Mouse (Mus musculus) olfactory bulb, adult 2 months (tissue): Measurements from ENCODE around the gene Hist1h4k.
"Not testable (repeated sequence)": the region's sequence is repeated elsewhere in the genome, so short reads cannot be mapped to it uniquely, and the experiment has no call there.

ENCODE experiments used
- CTCF ChIP-seq: fragments of 200-500 bp; IDR thresholded peaks from 2 replicates; pipeline ENCODE4 v1.5.1; 2012; ENCODE audit warnings: low read depth, mild to moderate bottlenecking, low read length, moderate library complexity; ENCODE audit not compliant: insufficient read depth
- POLR2A ChIP-seq: fragments of 200-500 bp; IDR thresholded peaks from 2 replicates; pipeline ENCODE4 v1.6.1; 2012; ENCODE audit warnings: mild to moderate bottlenecking, low read depth, low read length, moderate library complexity; ENCODE audit not compliant: insufficient read depth

DNA sequence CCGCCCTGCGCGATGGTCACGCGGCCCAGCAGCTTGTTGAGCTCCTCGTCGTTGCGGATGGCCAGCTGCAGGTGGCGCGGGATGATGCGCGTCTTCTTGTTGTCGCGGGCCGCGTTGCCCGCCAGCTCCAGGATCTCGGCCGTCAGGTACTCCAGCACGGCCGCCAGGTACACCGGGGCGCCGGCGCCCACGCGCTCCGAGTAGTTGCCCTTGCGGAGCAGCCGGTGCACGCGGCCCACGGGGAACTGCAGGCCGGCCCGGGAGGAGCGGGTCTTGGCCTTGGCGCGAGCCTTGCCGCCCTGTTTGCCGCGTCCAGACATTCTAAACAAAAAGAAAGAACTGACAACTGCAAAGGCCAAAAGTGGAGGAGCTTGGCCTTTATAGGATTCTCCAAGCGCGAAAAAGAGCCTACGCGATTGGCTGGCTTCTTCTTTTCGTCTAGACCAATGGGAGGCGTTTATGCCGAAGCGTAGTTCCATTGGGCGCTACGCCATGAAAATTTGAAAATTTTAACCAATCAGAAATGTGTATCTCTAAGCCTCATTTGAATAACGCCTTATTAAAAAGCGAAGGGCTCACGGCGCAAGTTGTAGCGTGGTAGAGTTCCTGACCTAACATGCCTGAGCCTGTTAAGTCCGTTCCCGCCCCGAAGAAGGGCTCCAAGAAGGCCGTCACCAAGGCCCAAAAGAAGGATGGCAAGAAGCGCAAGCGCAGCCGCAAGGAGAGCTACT lies 36.8 kb upstream of the Hist1h4k start, which contains the start of the genes Hist1h2an and Hist1h2bp:
- not testable (repeated sequence) for TF ChIP-seq CTCF, POLR2A
